Mouse (Mus musculus) E14TG2a.4 (cell line): ENCODE results near the gene Hoxa10.

Experiments used
- CTCF ChIP-seq: conservative IDR thresholded peaks from 2 replicates; pipeline ENCODE4 v1.5.1; 2014; ENCODE audit warnings: low read length
- NANOG ChIP-seq: IDR thresholded peaks from 2 replicates; pipeline ENCODE4 v1.6.1; 2014; ENCODE audit warnings: borderline replicate concordance, low read length, mixed read lengths

- TF ChIP-seq CTCF (no peak), NANOG (no peak)
These were observed 27.0 kb upstream of the Hoxa10 start for GRCm38 (mm10) chr6:52267691-52268090.
